10 mouse cellular contexts compared by ENCODE assay signal in genomic region chr9:114742731-114743130, GRCm38 (mm10). TPM values are rescaled to one million over a fixed set of nuclear protein-coding genes. Genes with fewer than 3 reads are reported as not detected.
DNase-seq lines count a peak whose midpoint lies in the region; ATAC-seq and TF ChIP-seq lines count a peak whose summit lies in the region.
"Had no signal": no experiment of that assay in that cellular context is flagged by ENCODE, and none has a peak within 500 bp of the region (broad histone marks: within the 10 kb centered on the region; RNA-seq: fewer than 3 reads in every experiment).

No protein-coding gene starts in this region.

- H3K36me3 ChIP-seq in liver, adult 2 months (ENCODE audit: control insufficient read depth, insufficient read depth, low read length), result peaks cover 34% of the 10 kb centered on the region
- peaks cover 99% of the 10 kb centered on the region for H3K36me3 ChIP-seq in G1E (replicated peaks)

- no peak overlapping the region for H3K9ac ChIP-seq in liver, adult 2 months (ENCODE audit: low read depth, low read length)

- no peak for TF ChIP-seq POLR2A in liver, adult 2 months (IDR thresholded peaks at IDR 0.05; ENCODE audit: extremely low read depth, insufficient read depth, low read length)

- no peaks in the 10 kb centered on the region for H3K9me3 ChIP-seq in G1E (replicated peaks)

- peaks cover 5% of the 10 kb centered on the region; the same call in 1 of the 2 replicates for H3K4me1 ChIP-seq in liver, adult 2 months (ENCODE audit: control insufficient read depth, insufficient read depth, low read length)
- peaks cover 23% of the 10 kb centered on the region for H3K4me1 ChIP-seq in G1E (ENCODE audit: insufficient read depth, low read depth, low read length)

- WGBS in liver, adult 2 months, result 72% methylated on average over 2 of the region's 2 CpGs

- no peak overlapping the region; the same call in 1 of the 2 replicates for H3K27ac ChIP-seq in liver, adult 2 months (replicated peaks; ENCODE audit: insufficient read depth, low read depth, low read length)

- DNase-seq in liver, adult 2 months (ENCODE audit: extremely low read depth, low read depth, low spot score), result peak; percentile 64
- DNase-seq in liver (no peak), G1E (ENCODE audit: low spot score) (peak; percentile 57)
- peak; percentile 34 to 54 for DNase-seq in monocyte, adult 2 months (ENCODE audit: low read depth in 1 of 2, low spot score in 2 of 2)
- no peak for DNase-seq in retina, postnatal 1 day
- DNase-seq in urinary bladder, postnatal 10 days (ENCODE audit: low spot score), result no peak
- DNase-seq: cerebellum, adult 18-20 months; kidney, postnatal 4 days had no signal

- ATAC-seq in G1E (ENCODE audit: extremely low read depth, insufficient number of reproducible peaks, low FRiP score, poor library complexity, severe bottlenecking), result peak; percentile 71
- ATAC-seq in inflammation-experienced regulatory T-cells, adult 6 months, result peak; percentile 59

- no peak for TF ChIP-seq CTCF in liver, adult 2 months (IDR thresholded peaks at IDR 0.05; ENCODE audit: low read depth, low read length)
- TF ChIP-seq CTCF in G1E (IDR thresholded peaks at IDR 0.05; ENCODE audit: low read depth, low read length), result no peak

- H3K4me3 ChIP-seq in liver, adult 2 months (ENCODE audit: insufficient read depth, low read depth, low read length), result no peak overlapping the region
- no peak overlapping the region for H3K4me3 ChIP-seq in G1E (ENCODE audit: low read depth, low read length)
- H3K4me3 ChIP-seq: erythroblast, embryonic 14.5 days had no signal

- peaks cover 12% of the 10 kb centered on the region; the same call in 1 of the 2 replicates for H3K79me2 ChIP-seq in liver, adult 2 months (ENCODE audit: control insufficient read depth, insufficient read depth, low read length)

- no peaks in the 10 kb centered on the region for H3K27me3 ChIP-seq in liver, adult 2 months (ENCODE audit: control insufficient read depth, insufficient read depth, low read length)
- no peaks in the 10 kb centered on the region for H3K27me3 ChIP-seq in G1E (ENCODE audit: insufficient read depth, low read length)

RNA-seq across cellular contexts. Expression of gene Cmtm6, which starts 11.8 kb away (rescaled TPM):
- 56.0 and 58.8 TPM in 2 replicates for total RNA-seq in liver, adult 2 months (2014; rRNA removed)
- polyA plus RNA-seq in liver, adult 2 months (2012; rRNA removed), result 54.7 and 69.0 TPM in 2 replicates
- total RNA-seq in G1E (2014; fragmentation: Nextera tagmentation), result 20.9 and 23.9 TPM in 2 replicates
- 41.4 and 42.5 TPM in 2 replicates for total RNA-seq in G1E (2017)
- 7.5 and 8.7 TPM in 2 replicates for polyA plus RNA-seq in G1E (2012)
- polyA plus RNA-seq in inflammation-experienced regulatory T-cells, adult 6 months (2017; shearing (Covaris generic)), result 10 to 100 TPM; 62.5 to 80.3 (median 72.6) TPM

RNA-seq across cellular contexts. Expression of gene Cmtm7, which starts 38.9 kb away (rescaled TPM):
- total RNA-seq in liver, adult 2 months (2014; rRNA removed), result 5.3 and 6.2 TPM in 2 replicates
- 10.5 and 17.3 TPM in 2 replicates for polyA plus RNA-seq in liver, adult 2 months (2012; rRNA removed)
- total RNA-seq in G1E (2014; fragmentation: Nextera tagmentation) (68.7 and 76.1 TPM in 2 replicates), G1E (2017) (233 and 329 TPM in 2 replicates)
- 196 and 229 TPM in 2 replicates for polyA plus RNA-seq in G1E (2012)
- 100 to 1,000 TPM in 1 of 3 experiments, 10 to 100 TPM in 2; 44.6 to 117 (median 64.8) TPM for polyA plus RNA-seq in inflammation-experienced regulatory T-cells, adult 6 months (2017; shearing (Covaris generic))

RNA-seq across cellular contexts. Expression of gene Dync1li1, which starts 54.1 kb away (rescaled TPM):
- total RNA-seq in liver, adult 2 months (2014; rRNA removed), result 15.7 and 16.1 TPM in 2 replicates
- 4.3 and 4.5 TPM in 2 replicates for polyA plus RNA-seq in liver, adult 2 months (2012; rRNA removed)
- total RNA-seq in G1E (2014; fragmentation: Nextera tagmentation) (30.0 and 34.8 TPM in 2 replicates), G1E (2017) (52.6 and 57.2 TPM in 2 replicates)
- 19.6 and 21.2 TPM in 2 replicates for polyA plus RNA-seq in G1E (2012)
- polyA plus RNA-seq in inflammation-experienced regulatory T-cells, adult 6 months (2017; shearing (Covaris generic)), result 10 to 100 TPM; 46.3 to 55.0 (median 50.4) TPM

Comparison
In these comparisons a context has a peak if more than half of its experiments do, and no peak if none do; other contexts are left out.
1. DNase-seq: peak in liver, adult 2 months (single experiment), G1E (single experiment) and monocyte, adult 2 months (2 of 2); none in liver (single experiment), retina, postnatal 1 day (single experiment) and urinary bladder, postnatal 10 days (single experiment).